Mouse (Mus musculus): Measurements from ENCODE around the gene Ssrp1. TPM values are rescaled to one million over a fixed set of nuclear protein-coding genes. Genes with fewer than 3 reads are reported as not detected.
A peak's percentile ranks its signal among the peaks of the same experiment; 100 is the strongest.

Ssrp1 gene
- polyA plus RNA-seq, 1 experiment from 2014 or later = 180 TPM

- no peaks in the 10 kb centered on the region for H3K27me3 ChIP-seq (ENCODE audit: control insufficient read depth, insufficient read depth, low read length)
- H3K27ac ChIP-seq (ENCODE audit: low read depth, low read length) = no peak overlapping the region
- H3K36me3 ChIP-seq (ENCODE audit: control insufficient read depth, insufficient read depth, low read length) = peaks cover 27% of the 10 kb centered on the region
- no peak overlapping the region for H3K4me3 ChIP-seq (ENCODE audit: low read depth, low read length)
- ATAC-seq (replicated peaks; ENCODE audit: insufficient number of reproducible peaks, low FRiP score, low TSS enrichment) = no peak
- no peak overlapping the region for H3K9ac ChIP-seq (ENCODE audit: low read depth, low read length)
- H3K4me1 ChIP-seq (ENCODE audit: control insufficient read depth, insufficient read depth, low read length) = peaks cover 10% of the 10 kb centered on the region
- H3K4me2 ChIP-seq = no peak overlapping the region
- 86% methylated on average over 6 of the region's 6 CpGs for WGBS (ENCODE audit: insufficient replicate concordance)
- H3K9me3 ChIP-seq (replicated peaks; ENCODE audit: control insufficient read depth, low read length) = no peaks in the 10 kb centered on the region
These were observed 22.6 kb downstream of the Ssrp1 start for GRCm38 (mm10) chr2:85059677-85060076.

- Histone ChIP-seq H3K4me1 (ENCODE audit: control insufficient read depth, insufficient read depth, low read length) (peaks cover 10% of the 10 kb centered on the region), H3K27ac (ENCODE audit: low read depth, low read length) (no peak overlapping the region), H3K4me3 (ENCODE audit: low read depth, low read length) (peak overlapping the region; percentile 45), H3K4me2 (peak overlapping the region; percentile 78), H3K9ac (ENCODE audit: low read depth, low read length) (peak overlapping the region; percentile 66), H3K27me3 (ENCODE audit: control insufficient read depth, insufficient read depth, low read length) (no peaks in the 10 kb centered on the region), H3K9me3 (replicated peaks; ENCODE audit: control insufficient read depth, low read length) (no peaks in the 10 kb centered on the region), H3K36me3 (ENCODE audit: control insufficient read depth, insufficient read depth, low read length) (peaks cover 25% of the 10 kb centered on the region)
- peak; percentile 61 for ATAC-seq (replicated peaks; ENCODE audit: insufficient number of reproducible peaks, low FRiP score, low TSS enrichment)
- 9% methylated on average over 11 of the region's 11 CpGs for WGBS (ENCODE audit: insufficient replicate concordance)
These were observed 23.6 kb downstream of the Ssrp1 start for GRCm38 (mm10) chr2:85060591-85061060.

DNA sequence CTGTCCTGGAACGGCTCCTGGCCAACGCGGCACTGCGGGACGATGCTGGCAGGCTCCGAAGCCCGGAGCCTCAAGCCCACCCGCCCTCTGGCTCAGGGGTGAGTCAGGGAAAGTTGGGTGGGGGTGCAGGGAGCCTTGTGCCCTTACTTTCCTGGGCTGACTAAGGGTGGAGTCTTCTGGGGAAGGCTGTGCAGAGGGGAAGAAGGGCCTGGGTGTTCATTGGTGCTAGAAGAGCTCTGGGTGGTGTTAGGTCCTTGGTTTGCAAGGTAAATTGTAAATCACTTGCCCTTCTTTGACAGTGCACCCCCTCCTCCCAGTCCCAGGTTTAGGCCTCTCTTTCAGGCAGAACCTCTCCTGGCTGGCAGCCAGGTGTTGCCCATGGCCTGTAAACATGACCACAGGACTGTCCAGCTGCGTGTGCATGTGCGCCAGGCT is 24.1 kb downstream of the Ssrp1 start:
- Histone ChIP-seq H3K9ac (ENCODE audit: low read depth, low read length) (peak overlapping the region; percentile 66), H3K4me3 (ENCODE audit: low read depth, low read length) (peak overlapping the region; percentile 45), H3K36me3 (ENCODE audit: control insufficient read depth, insufficient read depth, low read length) (peaks cover 25% of the 10 kb centered on the region), H3K27me3 (ENCODE audit: control insufficient read depth, insufficient read depth, low read length) (no peaks in the 10 kb centered on the region), H3K9me3 (replicated peaks; ENCODE audit: control insufficient read depth, low read length) (no peaks in the 10 kb centered on the region), H3K4me1 (ENCODE audit: control insufficient read depth, insufficient read depth, low read length) (peaks cover 10% of the 10 kb centered on the region), H3K4me2 (peak overlapping the region; percentile 78), H3K27ac (ENCODE audit: low read depth, low read length) (no peak overlapping the region)
- WGBS (ENCODE audit: insufficient replicate concordance) = 24% methylated on average over 10 of the region's 10 CpGs
- ATAC-seq (replicated peaks; ENCODE audit: insufficient number of reproducible peaks, low FRiP score, low TSS enrichment) = peak; percentile 35

GRCm38 (mm10) chr2:85065141-85065875 is 28.3 kb downstream of the Ssrp1 start:
- Histone ChIP-seq H3K36me3 (ENCODE audit: control insufficient read depth, insufficient read depth, low read length) (0 out of 2 replicates have a peak, but pooled peaks cover 11% of the 10 kb centered on the region), H3K4me1 (ENCODE audit: control insufficient read depth, insufficient read depth, low read length) (peaks cover 14% of the 10 kb centered on the region), H3K4me2 (no peak overlapping the region), H3K4me3 (ENCODE audit: low read depth, low read length) (no peak overlapping the region), H3K9ac (ENCODE audit: low read depth, low read length) (no peak overlapping the region), H3K27me3 (ENCODE audit: control insufficient read depth, insufficient read depth, low read length) (no peaks in the 10 kb centered on the region), H3K9me3 (replicated peaks; ENCODE audit: control insufficient read depth, low read length) (no peaks in the 10 kb centered on the region), H3K27ac (ENCODE audit: low read depth, low read length) (no peak overlapping the region)
- no peak for ATAC-seq (replicated peaks; ENCODE audit: insufficient number of reproducible peaks, low FRiP score, low TSS enrichment)
- WGBS (ENCODE audit: insufficient replicate concordance) = 78% methylated on average over 12 of the region's 12 CpGs

- H3K27ac ChIP-seq (ENCODE audit: low read depth, low read length) = no peak overlapping the region
- no peak overlapping the region for H3K4me3 ChIP-seq (ENCODE audit: low read depth, low read length)
- H3K4me1 ChIP-seq (ENCODE audit: control insufficient read depth, insufficient read depth, low read length) = peaks cover 3% of the 10 kb centered on the region; the same call in 1 of the 2 replicates
- 87% methylated on average over 5 of the region's 5 CpGs for WGBS (ENCODE audit: insufficient replicate concordance)
- H3K36me3 ChIP-seq (ENCODE audit: control insufficient read depth, insufficient read depth, low read length) = 0 out of 2 replicates have a peak, but pooled peaks cover 9% of the 10 kb centered on the region
- H3K9ac ChIP-seq (ENCODE audit: low read depth, low read length) = no peak overlapping the region
- H3K9me3 ChIP-seq (replicated peaks; ENCODE audit: control insufficient read depth, low read length) = no peaks in the 10 kb centered on the region
- no peaks in the 10 kb centered on the region for H3K27me3 ChIP-seq (ENCODE audit: control insufficient read depth, insufficient read depth, low read length)
- no peak overlapping the region for H3K4me2 ChIP-seq
- no peak for ATAC-seq (replicated peaks; ENCODE audit: insufficient number of reproducible peaks, low FRiP score, low TSS enrichment)
These were observed 29.9 kb downstream of the Ssrp1 start for GRCm38 (mm10) chr2:85066937-85067336.

DNA sequence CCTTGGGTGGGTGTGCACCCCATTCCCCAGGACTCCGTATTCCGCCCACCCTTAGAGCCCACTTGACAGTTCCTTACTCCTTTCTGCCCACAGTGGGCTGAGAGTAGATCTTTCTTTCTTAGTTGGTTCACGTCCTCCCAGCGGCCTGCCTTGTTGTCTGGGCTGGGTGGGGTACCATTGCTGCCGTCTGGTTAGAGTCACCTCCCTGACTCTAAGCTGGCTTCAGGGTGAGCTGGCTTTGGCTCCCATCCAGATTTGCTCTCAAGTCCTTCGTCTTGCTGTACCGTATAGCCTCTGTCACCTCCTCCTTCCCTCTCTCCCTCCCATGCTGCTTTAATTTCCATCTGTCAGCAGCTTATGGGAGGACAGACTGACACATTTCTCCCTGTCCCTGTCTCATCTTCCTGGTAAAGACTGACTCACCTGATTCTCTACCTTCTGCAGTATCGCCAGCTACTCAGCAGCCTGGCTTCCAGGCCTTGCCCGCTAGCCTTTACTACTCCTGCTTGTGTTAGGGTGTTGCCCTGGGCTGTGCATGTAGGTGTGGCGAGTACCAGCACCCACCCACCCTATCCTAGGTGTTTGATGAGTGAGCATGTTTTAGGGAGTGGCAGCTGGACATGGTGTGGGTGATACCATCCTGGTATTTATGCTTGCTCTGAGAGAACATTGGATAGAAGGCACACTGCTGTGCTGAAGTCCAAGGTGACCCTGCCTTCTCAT is 31.0 kb downstream of the Ssrp1 start:
- WGBS (ENCODE audit: insufficient replicate concordance) = 62% methylated on average over 10 of the region's 10 CpGs
- no peak overlapping the region for H3K4me2 ChIP-seq
- no peak for ATAC-seq (replicated peaks; ENCODE audit: insufficient number of reproducible peaks, low FRiP score, low TSS enrichment)
- H3K9ac ChIP-seq (ENCODE audit: low read depth, low read length) = no peak overlapping the region
- no peak overlapping the region for H3K4me3 ChIP-seq (ENCODE audit: low read depth, low read length)
- no peaks in the 10 kb centered on the region for H3K9me3 ChIP-seq (replicated peaks; ENCODE audit: control insufficient read depth, low read length)
- peaks cover 6% of the 10 kb centered on the region; the same call in 1 of the 2 replicates for H3K36me3 ChIP-seq (ENCODE audit: control insufficient read depth, insufficient read depth, low read length)
- peaks cover 3% of the 10 kb centered on the region; the same call in 1 of the 2 replicates for H3K4me1 ChIP-seq (ENCODE audit: control insufficient read depth, insufficient read depth, low read length)
- H3K27me3 ChIP-seq (ENCODE audit: control insufficient read depth, insufficient read depth, low read length) = no peaks in the 10 kb centered on the region
- H3K27ac ChIP-seq (ENCODE audit: low read depth, low read length) = no peak overlapping the region

GRCm38 (mm10) chr2:85068626-85069025 is 31.6 kb downstream of the Ssrp1 start:
- H3K36me3 ChIP-seq (ENCODE audit: control insufficient read depth, insufficient read depth, low read length) = peaks cover 6% of the 10 kb centered on the region; the same call in 1 of the 2 replicates
- ATAC-seq (replicated peaks; ENCODE audit: insufficient number of reproducible peaks, low FRiP score, low TSS enrichment) = no peak
- H3K4me2 ChIP-seq = no peak overlapping the region
- H3K4me3 ChIP-seq (ENCODE audit: low read depth, low read length) = no peak overlapping the region
- H3K9me3 ChIP-seq (replicated peaks; ENCODE audit: control insufficient read depth, low read length) = no peaks in the 10 kb centered on the region
- 86% methylated on average over 2 of the region's 2 CpGs for WGBS (ENCODE audit: insufficient replicate concordance)
- no peaks in the 10 kb centered on the region for H3K27me3 ChIP-seq (ENCODE audit: control insufficient read depth, insufficient read depth, low read length)
- peaks cover 3% of the 10 kb centered on the region; the same call in 1 of the 2 replicates for H3K4me1 ChIP-seq (ENCODE audit: control insufficient read depth, insufficient read depth, low read length)
- no peak overlapping the region for H3K9ac ChIP-seq (ENCODE audit: low read depth, low read length)
- no peak overlapping the region for H3K27ac ChIP-seq (ENCODE audit: low read depth, low read length)

- Histone ChIP-seq H3K4me2 (no peak overlapping the region), H3K4me1 (ENCODE audit: control insufficient read depth, insufficient read depth, low read length) (peaks cover 3% of the 10 kb centered on the region; the same call in 1 of the 2 replicates), H3K27me3 (ENCODE audit: control insufficient read depth, insufficient read depth, low read length) (no peaks in the 10 kb centered on the region), H3K9me3 (replicated peaks; ENCODE audit: control insufficient read depth, low read length) (no peaks in the 10 kb centered on the region), H3K9ac (ENCODE audit: low read depth, low read length) (no peak overlapping the region), H3K4me3 (ENCODE audit: low read depth, low read length) (no peak overlapping the region), H3K27ac (ENCODE audit: low read depth, low read length) (no peak overlapping the region), H3K36me3 (ENCODE audit: control insufficient read depth, insufficient read depth, low read length) (peaks cover 10% of the 10 kb centered on the region; the same call in 1 of the 2 replicates)
- WGBS (ENCODE audit: insufficient replicate concordance) = 68% methylated on average over 15 of the region's 15 CpGs
- no peak for ATAC-seq (replicated peaks; ENCODE audit: insufficient number of reproducible peaks, low FRiP score, low TSS enrichment)
These were observed 33.1 kb downstream of the Ssrp1 start for GRCm38 (mm10) chr2:85070086-85070485.

All from heart, embryonic 11.5 days (tissue).